Mouse (Mus musculus): Measurements from ENCODE around the gene Podxl2.

The Podxl2 gene

DNA sequence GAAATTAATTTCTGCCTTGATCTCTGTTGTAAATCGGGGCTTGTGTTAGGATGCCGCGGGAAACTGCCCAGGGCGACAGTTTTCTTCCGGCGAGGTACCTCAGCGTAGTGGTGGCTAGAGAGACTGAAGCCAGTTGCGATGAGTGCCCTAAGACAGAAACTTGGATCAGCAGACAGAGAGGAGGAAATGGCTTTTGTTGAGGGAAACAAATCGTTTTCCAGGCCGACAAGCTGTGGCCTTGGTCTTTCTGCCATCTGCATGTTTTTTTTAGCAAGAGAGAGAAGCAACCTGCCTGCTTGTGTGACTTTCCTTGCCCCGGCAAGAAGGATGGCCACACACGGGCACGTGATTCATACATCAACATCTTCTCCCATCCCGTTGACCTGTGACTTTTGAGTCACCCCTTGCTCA lies 80.3 kb downstream of the Podxl2 start:
- no peak for DNase-seq (ENCODE audit: low spot score)

GRCm38 (mm10) chr6:88793872-88794271 lies 81.0 kb downstream of the Podxl2 start:
- no peak for DNase-seq (ENCODE audit: low spot score)

GRCm38 (mm10) chr6:88793243-88793642 lies 81.6 kb downstream of the Podxl2 start:
- no peak for DNase-seq (ENCODE audit: low spot score)
